Mouse (Mus musculus): Measurements from ENCODE around the gene Nkx2-3. TPM values are rescaled to one million over a fixed set of nuclear protein-coding genes. Genes with fewer than 3 reads are reported as not detected.

The Nkx2-3 gene
- polyA plus RNA-seq, 1 experiment from 2014 or later: 88.1 TPM

GRCm38 (mm10) chr19:43607842-43608680 lies 4.1 kb upstream of the Nkx2-3 start:
- H3K27me3 ChIP-seq (replicated peaks): peaks cover 55% of the 10 kb centered on the region
- H3K27ac ChIP-seq: peak overlapping the region; percentile 85
- H3K4me3 ChIP-seq (replicated peaks): peak overlapping the region; percentile 41
- 2% methylated on average over 11 of the region's 11 CpGs for whole genome bisulfite sequencing
- ATAC-seq: no peak
- H3K36me3 ChIP-seq: no peaks in the 10 kb centered on the region
- peak overlapping the region; percentile 50 for H3K9ac ChIP-seq
- H3K4me1 ChIP-seq (replicated peaks): peaks cover 10% of the 10 kb centered on the region; the same call in 1 of the 2 replicates
- H3K4me2 ChIP-seq (replicated peaks): peak overlapping the region; percentile 65
- H3K9me3 ChIP-seq: no peaks in the 10 kb centered on the region

- 17% methylated on average over 8 of the region's 8 CpGs for WGBS
- H3K4me3 ChIP-seq (replicated peaks): peak overlapping the region; percentile 52
These were observed 3.2 kb upstream of the Nkx2-3 start for GRCm38 (mm10) chr19:43608711-43609457.

DNA sequence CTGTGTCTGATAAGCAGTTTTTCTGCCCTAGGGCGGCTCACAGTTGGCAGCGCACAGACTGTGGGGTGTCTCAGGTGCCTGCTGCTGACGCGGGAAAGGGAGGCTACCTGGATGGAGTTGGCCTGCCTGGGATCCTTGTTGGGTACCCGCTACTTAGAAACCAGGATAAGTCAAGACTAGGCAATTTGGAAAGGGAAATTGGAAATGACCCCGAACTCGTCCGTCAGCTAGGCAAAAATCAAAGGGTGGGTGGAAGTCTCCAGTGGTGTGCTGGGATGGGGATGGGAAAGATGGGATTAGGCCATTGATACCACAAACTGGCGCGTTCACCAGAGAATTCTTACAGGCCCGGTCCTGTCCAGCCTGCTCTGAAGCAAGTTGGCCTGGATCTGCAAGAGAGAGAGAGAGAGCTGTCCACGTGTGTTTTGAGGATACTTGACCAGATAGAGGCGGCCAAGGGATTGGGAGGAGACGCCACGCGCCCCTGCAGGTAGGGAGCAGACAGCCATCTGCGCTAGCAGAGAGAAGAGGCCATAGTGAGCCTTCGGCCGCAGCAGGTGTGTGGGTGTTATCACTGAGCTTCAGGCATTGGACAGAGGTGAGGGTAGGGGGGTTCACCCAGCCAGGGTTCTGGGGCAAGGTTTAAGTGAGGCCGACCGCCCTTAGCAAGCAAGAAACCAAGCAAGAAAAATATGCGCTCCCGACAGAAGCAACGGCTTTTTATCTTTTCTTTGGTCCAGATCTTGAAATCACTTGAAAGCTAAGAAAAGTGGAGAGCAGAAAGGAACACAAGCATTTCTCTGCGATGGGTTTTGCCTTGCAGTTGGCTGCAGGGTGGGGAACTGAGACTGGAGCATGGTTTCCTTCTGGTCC lies 2.4 kb upstream of the Nkx2-3 start:
- H3K36me3 ChIP-seq: no peaks in the 10 kb centered on the region
- H3K4me3 ChIP-seq (replicated peaks): peak overlapping the region; percentile 52
- peak overlapping the region; percentile 85 for H3K4me2 ChIP-seq (replicated peaks)
- peak overlapping the region; percentile 41 for H3K9ac ChIP-seq
- H3K27ac ChIP-seq: peak overlapping the region; percentile 81
- H3K9me3 ChIP-seq: no peaks in the 10 kb centered on the region
- peaks cover 41% of the 10 kb centered on the region for H3K27me3 ChIP-seq (replicated peaks)
- WGBS: 5% methylated on average over 25 of the region's 25 CpGs
- H3K4me1 ChIP-seq (replicated peaks): peaks cover 12% of the 10 kb centered on the region; the same call in 1 of the 2 replicates
- no peak for ATAC-seq

More at GRCm38 (mm10) chr19:43608711-43609457, 3.2 kb upstream of the Nkx2-3 start:
- peak overlapping the region; percentile 85 for H3K4me2 ChIP-seq (replicated peaks)
- peaks cover 10% of the 10 kb centered on the region; the same call in 1 of the 2 replicates for H3K4me1 ChIP-seq (replicated peaks)
- peak overlapping the region; percentile 41 for H3K9ac ChIP-seq
- no peak for ATAC-seq
- H3K36me3 ChIP-seq: no peaks in the 10 kb centered on the region
- H3K27ac ChIP-seq: peak overlapping the region; percentile 81; the same call in 1 of the 2 replicates
- H3K9me3 ChIP-seq: no peaks in the 10 kb centered on the region
- H3K27me3 ChIP-seq (replicated peaks): peaks cover 46% of the 10 kb centered on the region

DNA sequence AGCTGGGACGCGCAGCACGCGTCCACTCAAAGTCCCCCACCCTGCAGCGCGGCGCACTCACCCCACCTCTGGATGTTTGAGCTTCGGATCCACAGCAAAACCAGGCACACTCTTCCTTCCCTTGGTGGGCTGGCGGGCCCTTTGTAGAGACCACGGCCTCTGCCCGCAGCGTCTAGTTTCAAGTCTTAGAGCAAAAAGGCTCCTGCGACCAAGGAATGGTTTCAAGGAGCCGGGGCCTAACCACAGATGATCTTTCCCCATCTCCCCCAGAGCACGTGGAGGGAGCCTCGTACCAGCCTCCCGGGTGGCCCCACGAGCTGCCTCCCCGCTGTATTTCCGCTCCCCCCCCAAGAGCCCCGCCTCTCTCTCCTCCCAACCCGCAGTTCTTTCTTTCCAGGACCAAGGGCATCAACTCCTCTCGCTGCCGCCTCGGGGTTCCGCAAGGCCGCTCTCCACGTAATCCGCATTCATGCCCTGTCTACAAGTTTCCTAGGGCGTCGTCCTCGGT lies 1.7 kb upstream of the Nkx2-3 start:
- H3K4me3 ChIP-seq (replicated peaks): peak overlapping the region; percentile 52
- no peak for ATAC-seq
- WGBS: under 1% methylated on average over 32 of the region's 32 CpGs
- H3K27me3 ChIP-seq (replicated peaks): peaks cover 38% of the 10 kb centered on the region
- H3K9me3 ChIP-seq: no peaks in the 10 kb centered on the region
- peak overlapping the region; percentile 41 for H3K9ac ChIP-seq
- H3K27ac ChIP-seq: peak overlapping the region; percentile 81
- peaks cover 12% of the 10 kb centered on the region; the same call in 1 of the 2 replicates for H3K4me1 ChIP-seq (replicated peaks)
- H3K4me2 ChIP-seq (replicated peaks): peak overlapping the region; percentile 85
- no peaks in the 10 kb centered on the region for H3K36me3 ChIP-seq

DNA sequence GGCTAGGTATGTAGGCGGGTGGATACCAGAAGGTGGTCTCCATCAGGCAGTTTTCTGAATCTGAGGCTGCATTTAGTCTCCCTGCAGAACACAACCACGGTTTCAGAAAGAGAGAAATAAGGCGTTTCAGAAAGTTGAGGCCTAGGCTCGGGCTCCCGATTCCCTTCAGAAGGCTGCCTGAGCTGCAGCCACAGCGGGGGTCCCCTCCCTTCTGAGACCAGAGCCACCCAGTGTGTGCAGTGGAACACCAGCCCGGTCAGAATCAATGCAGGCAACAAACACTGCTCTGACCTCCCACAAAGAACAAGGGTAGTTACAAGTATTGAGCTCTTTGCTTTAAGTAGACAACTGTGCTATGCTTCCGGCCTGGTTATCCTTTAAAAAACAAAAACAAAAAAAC lies 1.0 kb upstream of the Nkx2-3 start:
- H3K4me1 ChIP-seq (replicated peaks): peaks cover 9% of the 10 kb centered on the region; the same call in 1 of the 2 replicates
- no peaks in the 10 kb centered on the region for H3K36me3 ChIP-seq
- H3K9me3 ChIP-seq: no peaks in the 10 kb centered on the region
- no peak for ATAC-seq
- WGBS: 13% methylated on average over 8 of the region's 8 CpGs
- peak overlapping the region; percentile 52 for H3K4me3 ChIP-seq (replicated peaks)
- H3K27ac ChIP-seq: peak overlapping the region; percentile 81
- peak overlapping the region; percentile 41 for H3K9ac ChIP-seq
- H3K27me3 ChIP-seq (replicated peaks): peaks cover 34% of the 10 kb centered on the region
- H3K4me2 ChIP-seq (replicated peaks): peak overlapping the region; percentile 85

- Histone ChIP-seq H3K4me2 (replicated peaks) (peak overlapping the region; percentile 85), H3K27me3 (replicated peaks) (peaks cover 36% of the 10 kb centered on the region)
These were observed 564 bp upstream of the Nkx2-3 start for GRCm38 (mm10) chr19:43611561-43611960.

DNA sequence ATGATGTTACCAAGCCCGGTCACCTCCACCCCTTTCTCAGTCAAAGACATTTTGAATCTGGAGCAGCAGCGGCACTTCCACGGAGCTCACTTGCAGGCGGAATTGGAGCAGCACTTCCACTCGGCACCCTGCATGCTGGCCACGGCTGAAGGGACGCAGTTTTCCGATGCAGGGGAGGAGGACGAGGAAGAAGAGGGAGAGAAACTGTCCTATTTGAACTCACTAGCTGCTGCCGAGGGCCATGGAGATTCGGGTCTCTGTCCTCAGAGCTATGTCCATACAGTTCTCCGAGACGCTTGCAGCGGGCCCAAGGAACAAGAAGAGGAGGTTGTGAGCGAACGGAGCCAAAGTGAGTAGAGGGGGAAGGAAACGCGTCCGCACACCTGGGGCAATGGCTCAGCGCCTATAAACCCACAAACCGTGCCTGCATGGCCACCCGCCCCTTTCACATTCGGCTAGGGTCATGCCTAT lies 411 bp downstream of the Nkx2-3 start:
- H3K27ac ChIP-seq: peak overlapping the region; percentile 62

More at GRCm38 (mm10) chr19:43611561-43611960, 564 bp upstream of the Nkx2-3 start:
- peak overlapping the region; percentile 41 for H3K9ac ChIP-seq
- peak overlapping the region; percentile 52 for H3K4me3 ChIP-seq (replicated peaks)
- H3K9me3 ChIP-seq: no peaks in the 10 kb centered on the region
- no peaks in the 10 kb centered on the region for H3K36me3 ChIP-seq
- no peak for ATAC-seq
- 5% methylated on average over 12 of the region's 12 CpGs for WGBS
- H3K4me1 ChIP-seq (replicated peaks): peaks cover 13% of the 10 kb centered on the region; the same call in 1 of the 2 replicates
- peak overlapping the region; percentile 81 for H3K27ac ChIP-seq

DNA sequence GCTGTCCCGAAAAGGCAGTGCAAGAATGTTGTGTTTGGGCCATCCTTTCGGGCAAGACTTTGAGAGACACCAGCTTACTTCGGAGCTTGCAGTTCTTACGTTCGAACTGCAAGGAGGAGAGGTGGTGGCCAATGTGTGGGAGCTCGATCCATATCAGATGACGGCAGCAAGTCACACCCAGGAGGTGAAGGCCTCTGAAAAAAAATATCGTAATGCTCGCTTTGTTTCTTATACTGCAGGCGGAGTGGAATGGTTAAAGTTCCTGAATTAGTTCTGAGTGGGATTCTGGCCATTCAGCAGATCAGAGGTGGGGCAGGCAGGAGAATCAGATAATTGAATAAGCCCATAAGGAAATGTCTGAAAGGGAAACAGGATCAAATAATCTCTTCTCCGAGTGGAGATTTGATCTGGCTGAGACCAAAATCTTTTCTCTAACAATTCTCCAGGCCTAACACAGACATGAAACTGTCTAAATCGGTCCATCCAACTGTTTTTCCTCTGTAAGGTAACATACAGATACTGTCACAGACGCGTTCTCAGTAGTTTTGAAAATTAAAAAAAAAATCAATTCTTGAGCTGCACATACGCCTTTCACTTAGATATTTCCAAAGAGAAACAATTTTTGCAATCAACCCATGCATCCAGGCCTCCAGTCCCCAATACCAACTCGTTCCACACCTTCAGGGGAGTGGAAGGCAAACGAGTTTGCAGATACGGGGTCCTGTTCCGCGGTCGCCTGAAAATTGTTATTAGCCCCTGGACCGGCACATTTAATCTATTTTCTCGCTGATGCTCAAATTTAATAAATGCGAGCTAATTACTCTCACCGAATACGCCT lies 1.4 kb downstream of the Nkx2-3 start:
- Histone ChIP-seq H3K9me3 (no peaks in the 10 kb centered on the region), H3K27me3 (replicated peaks) (peaks cover 42% of the 10 kb centered on the region), H3K4me2 (replicated peaks) (peak overlapping the region; percentile 85), H3K4me1 (replicated peaks) (peaks cover 19% of the 10 kb centered on the region), H3K27ac (peak overlapping the region; percentile 62), H3K36me3 (no peaks in the 10 kb centered on the region), H3K9ac (peak overlapping the region; percentile 62), H3K4me3 (replicated peaks) (peak overlapping the region; percentile 52)
- 2% methylated on average over 26 of the region's 26 CpGs for WGBS
- no peak for ATAC-seq

More for the DNA sequence above, 411 bp downstream of the Nkx2-3 start:
- Histone ChIP-seq H3K9ac (peak overlapping the region; percentile 62), H3K9me3 (no peaks in the 10 kb centered on the region), H3K4me2 (replicated peaks) (peak overlapping the region; percentile 85), H3K27me3 (replicated peaks) (peaks cover 32% of the 10 kb centered on the region), H3K4me1 (replicated peaks) (peaks cover 15% of the 10 kb centered on the region; the same call in 1 of the 2 replicates), H3K36me3 (no peaks in the 10 kb centered on the region), H3K4me3 (replicated peaks) (peak overlapping the region; percentile 52)
- under 1% methylated on average over 23 of the region's 23 CpGs for WGBS
- no peak; the same call in 1 of the 2 replicates for ATAC-seq

- Histone ChIP-seq H3K27me3 (replicated peaks) (peaks cover 46% of the 10 kb centered on the region), H3K4me2 (replicated peaks) (peak overlapping the region; percentile 85), H3K4me1 (replicated peaks) (peaks cover 27% of the 10 kb centered on the region), H3K36me3 (no peaks in the 10 kb centered on the region), H3K9me3 (no peaks in the 10 kb centered on the region), H3K27ac (peak overlapping the region; percentile 32; the same call in 1 of the 2 replicates), H3K4me3 (replicated peaks) (peak overlapping the region; percentile 52), H3K9ac (peak overlapping the region; percentile 62)
- ATAC-seq: no peak
- WGBS: under 1% methylated on average over 90 of the region's 92 CpGs
These were observed 2.4 kb downstream of the Nkx2-3 start for GRCm38 (mm10) chr19:43614341-43615073.

- Histone ChIP-seq H3K4me1 (replicated peaks) (peaks cover 27% of the 10 kb centered on the region), H3K9ac (peak overlapping the region; percentile 62), H3K27ac (peak overlapping the region; percentile 32; the same call in 1 of the 2 replicates), H3K9me3 (no peaks in the 10 kb centered on the region), H3K4me3 (replicated peaks) (peak overlapping the region; percentile 52), H3K36me3 (no peaks in the 10 kb centered on the region), H3K27me3 (replicated peaks) (peaks cover 46% of the 10 kb centered on the region), H3K4me2 (replicated peaks) (peak overlapping the region; percentile 85)
- ATAC-seq: no peak
- 0% methylated on average over 20 of the region's 20 CpGs for WGBS
These were observed 2.9 kb downstream of the Nkx2-3 start for GRCm38 (mm10) chr19:43615074-43615445.

Measured in intestine, embryonic 15.5 days (tissue).